Mouse (Mus musculus) intestine, embryonic 14.5 days (tissue): ENCODE measurements at regions not wholly inside any gene's neighbourhood (a gene's known extent, or its start where the extent isn't known, plus 50 kb on each side); places are given as distances from the start of the nearest gene placed in this dataset. TPM values are rescaled to one million over a fixed set of nuclear protein-coding genes. Genes with fewer than 3 reads are reported as not detected.

ENCODE experiments used
- ATAC-seq: fragments of 200-750 bp; cut with Nextera tagmentation; replicated peaks from 2 replicates; pipeline ENCODE4 v1.8.0; 2017; ENCODE audit warnings: low read depth, moderate number of reproducible peaks, moderate TSS enrichment, moderate library complexity; ENCODE audit not compliant: low FRiP score, low TSS enrichment
- DNase-seq: peaks from one replicate; pipeline ENCODE4 v3.0.0-alpha.2; 2018; ENCODE audit warnings: low spot score
- H3K27ac ChIP-seq: fragments of 300-500 bp; sonication (generic); 2 replicates; pipeline ENCODE4 v1.5.1; 2014; ENCODE audit warnings: low read depth, mild to moderate bottlenecking, control low read depth
- H3K27me3 ChIP-seq: fragments of 300-500 bp; sonication (generic); replicated peaks from 2 replicates; pipeline ENCODE4 v1.6.1; 2014; ENCODE audit warnings: low read length, control low read depth; ENCODE audit not compliant: control insufficient read depth, insufficient read depth
- H3K36me3 ChIP-seq: fragments of 300-500 bp; sonication (generic); 2 replicates; pipeline ENCODE4 v1.6.1; 2014; ENCODE audit warnings: low read length, control low read depth; ENCODE audit not compliant: control insufficient read depth, insufficient read depth
- H3K4me1 ChIP-seq: fragments of 300-500 bp; sonication (generic); replicated peaks from 2 replicates; pipeline ENCODE4 v1.6.1; 2014; ENCODE audit warnings: low read length, control low read depth, mixed read lengths; ENCODE audit not compliant: control insufficient read depth, insufficient read depth
- H3K4me2 ChIP-seq: fragments of 300-500 bp; sonication (generic); 2 replicates; pipeline ENCODE4 v1.6.1; 2014; ENCODE audit warnings: low read length
- H3K4me3 ChIP-seq: fragments of 300-500 bp; sonication (generic); 2 replicates; pipeline ENCODE4 v1.5.1; 2014; ENCODE audit warnings: low read depth, low read length, control low read depth, mixed read lengths
- H3K9ac ChIP-seq: fragments of 300-500 bp; sonication (generic); 2 replicates; pipeline ENCODE4 v1.6.1; 2014; ENCODE audit warnings: mild to moderate bottlenecking, low read length
- H3K9me3 ChIP-seq: fragments of 300-500 bp; sonication (generic); 2 replicates; pipeline ENCODE4 v1.6.1; 2016; ENCODE audit warnings: low read length, control low read depth; ENCODE audit not compliant: control insufficient read depth
- WGBS: fragments of 180-500 bp; shearing (Covaris S2); extraction: QIAGEN DNeasy Blood & Tissue Kit; methylation state at CpG from one replicate; pipeline ENCODE4 v1.1.7; 2014; 5-methylcytosine and 5-hydroxymethylcytosine counted together
- microRNA-seq: library from miRNA; unstranded; fragments of <30 nt; microRNA quantifications from one replicate; pipeline ENCODE4, GENCODE M21; 2016

- ATAC-seq: no peak
- no peak overlapping the region for H3K27ac ChIP-seq
- H3K4me3 ChIP-seq: no peak overlapping the region
- no peaks in the 10 kb centered on the region for H3K9me3 ChIP-seq
- DNase-seq: no peak
- H3K4me1 ChIP-seq: no peaks in the 10 kb centered on the region
- no peak overlapping the region for H3K4me2 ChIP-seq
- H3K36me3 ChIP-seq: no peaks in the 10 kb centered on the region
- WGBS: 80% methylated on average over 3 of the region's 3 CpGs
- H3K9ac ChIP-seq: no peak overlapping the region
- no peaks in the 10 kb centered on the region for H3K27me3 ChIP-seq
Measured at GRCm38 (mm10) chr16:53956646-53957045, 1341.1 kb downstream of the Zpld1 start.

DNA sequence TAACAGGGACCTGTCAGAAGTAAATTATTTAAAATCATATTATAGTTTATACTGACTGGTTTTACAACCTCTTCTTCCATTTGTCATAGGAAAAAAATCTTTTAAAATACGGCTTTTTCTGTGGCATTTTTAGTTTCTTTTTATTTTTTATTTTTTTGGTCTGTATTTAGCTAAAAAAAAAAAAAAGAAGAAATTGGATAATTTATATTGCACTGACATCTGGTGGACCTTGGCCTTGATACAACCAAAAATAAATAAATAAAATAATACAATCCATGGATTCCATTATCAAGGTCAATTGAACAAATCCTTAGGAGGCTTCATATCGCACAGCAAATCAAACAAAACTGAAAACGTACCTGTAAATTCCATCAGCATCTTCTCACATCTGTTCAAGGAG is 1352.5 kb downstream of the Zpld1 start:
- Histone ChIP-seq H3K9me3 (no peaks in the 10 kb centered on the region), H3K36me3 (no peaks in the 10 kb centered on the region), H3K4me2 (no peak overlapping the region), H3K27me3 (no peaks in the 10 kb centered on the region), H3K9ac (no peak overlapping the region), H3K4me3 (no peak overlapping the region), H3K27ac (no peak overlapping the region), H3K4me1 (no peaks in the 10 kb centered on the region)
- whole genome bisulfite sequencing: 92% methylated on average over 3 of the region's 3 CpGs
- no peak for DNase-seq
- ATAC-seq: no peak

- H3K9ac ChIP-seq: no peak overlapping the region
- 96% methylated on average over 15 of the region's 15 CpGs for WGBS
- ATAC-seq: no peak
- no peak overlapping the region for H3K27ac ChIP-seq
- no peak for DNase-seq
- H3K4me2 ChIP-seq: no peak overlapping the region
- no peak overlapping the region for H3K4me3 ChIP-seq
- H3K27me3 ChIP-seq: no peaks in the 10 kb centered on the region
- no peaks in the 10 kb centered on the region for H3K36me3 ChIP-seq
- no peaks in the 10 kb centered on the region for H3K4me1 ChIP-seq
- no peaks in the 10 kb centered on the region for H3K9me3 ChIP-seq
Measured at GRCm38 (mm10) chr16:53915794-53916193, 1382.0 kb downstream of the Zpld1 start.

- 92% methylated on average over 4 of the region's 4 CpGs for WGBS
- Histone ChIP-seq H3K4me3 (no peak overlapping the region), H3K27ac (no peak overlapping the region), H3K9ac (no peak overlapping the region), H3K36me3 (no peaks in the 10 kb centered on the region), H3K9me3 (no peaks in the 10 kb centered on the region), H3K4me2 (no peak overlapping the region), H3K27me3 (no peaks in the 10 kb centered on the region), H3K4me1 (no peaks in the 10 kb centered on the region)
- DNase-seq (no peak), ATAC-seq (no peak)
Measured at GRCm38 (mm10) chr16:53907125-53907524, 1390.7 kb downstream of the Zpld1 start.

GRCm38 (mm10) chr16:53903795-53904194 is 1394.0 kb downstream of the Zpld1 start:
- H3K4me3 ChIP-seq: no peak overlapping the region
- H3K9me3 ChIP-seq: no peaks in the 10 kb centered on the region
- H3K4me1 ChIP-seq: no peaks in the 10 kb centered on the region
- WGBS: 78% methylated on average over 2 of the region's 2 CpGs
- no peak for ATAC-seq
- H3K27ac ChIP-seq: no peak overlapping the region
- no peaks in the 10 kb centered on the region for H3K36me3 ChIP-seq
- no peak overlapping the region for H3K9ac ChIP-seq
- no peak overlapping the region for H3K4me2 ChIP-seq
- no peaks in the 10 kb centered on the region for H3K27me3 ChIP-seq
- DNase-seq: no peak

GRCm38 (mm10) chr16:53867342-53867741 is 1413.5 kb upstream of the Alcam start:
- Histone ChIP-seq H3K27me3 (no peaks in the 10 kb centered on the region), H3K4me1 (no peaks in the 10 kb centered on the region), H3K9ac (no peak overlapping the region), H3K4me3 (no peak overlapping the region), H3K27ac (no peak overlapping the region), H3K36me3 (no peaks in the 10 kb centered on the region), H3K9me3 (no peaks in the 10 kb centered on the region), H3K4me2 (no peak overlapping the region)
- ATAC-seq (no peak), DNase-seq (no peak)
- 81% methylated on average over 3 of the region's 3 CpGs for whole genome bisulfite sequencing

DNA sequence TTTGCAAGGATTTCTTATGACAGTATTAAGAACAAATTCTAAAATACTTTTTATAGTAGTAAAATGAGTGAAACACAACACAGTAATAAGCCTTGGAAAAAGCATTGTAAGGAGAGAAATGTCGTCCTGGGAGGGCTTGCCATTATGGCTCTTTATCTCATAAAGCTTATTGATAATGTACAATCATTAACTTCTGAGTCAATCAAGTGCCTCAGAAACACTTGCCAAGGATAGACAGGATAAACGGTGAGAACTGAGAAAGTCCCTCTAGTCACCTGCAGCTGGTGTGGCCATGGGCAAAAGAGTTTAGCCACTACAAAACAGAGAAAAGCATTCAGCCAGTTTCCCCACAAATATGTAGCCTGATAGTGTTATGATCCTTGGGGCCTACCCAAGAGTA is 1386.8 kb upstream of the Alcam start:
- no peak overlapping the region for H3K4me3 ChIP-seq

More for the DNA sequence above, 1386.8 kb upstream of the Alcam start:
- H3K4me2 ChIP-seq: no peak overlapping the region
- no peak overlapping the region for H3K27ac ChIP-seq
- H3K27me3 ChIP-seq: no peaks in the 10 kb centered on the region
- DNase-seq (no peak), ATAC-seq (peak; percentile 36; the same call in 1 of the 2 replicates)
- WGBS: 74% methylated on average over 2 of the region's 2 CpGs
- no peaks in the 10 kb centered on the region for H3K4me1 ChIP-seq
- no peak overlapping the region for H3K9ac ChIP-seq
- H3K36me3 ChIP-seq: no peaks in the 10 kb centered on the region
- no peaks in the 10 kb centered on the region for H3K9me3 ChIP-seq

Small RNA genes lying in the stretch of these regions (microRNA-seq; reads per million reads assigned to microRNA genes)
- not detected for gene Gm25041
